Mouse (Mus musculus): ENCODE results near the gene Vmn1r78. TPM values are rescaled to one million over a fixed set of nuclear protein-coding genes. Genes with fewer than 3 reads are reported as not detected.
"Not testable (repeated sequence)": the region's sequence is repeated elsewhere in the genome, so short reads cannot be mapped to it uniquely, and the experiment has no call there.

The Vmn1r78 gene
- total RNA-seq (2022) = not detected

GRCm38 (mm10) chr7:12149957-12150356 is at the start of gene Vmn1r78:
Gene Vmn1r78 (plus strand): TSS chr7:12150257.
- no peak for DNase-seq (ENCODE audit: low spot score in 2 of 2)

DNA sequence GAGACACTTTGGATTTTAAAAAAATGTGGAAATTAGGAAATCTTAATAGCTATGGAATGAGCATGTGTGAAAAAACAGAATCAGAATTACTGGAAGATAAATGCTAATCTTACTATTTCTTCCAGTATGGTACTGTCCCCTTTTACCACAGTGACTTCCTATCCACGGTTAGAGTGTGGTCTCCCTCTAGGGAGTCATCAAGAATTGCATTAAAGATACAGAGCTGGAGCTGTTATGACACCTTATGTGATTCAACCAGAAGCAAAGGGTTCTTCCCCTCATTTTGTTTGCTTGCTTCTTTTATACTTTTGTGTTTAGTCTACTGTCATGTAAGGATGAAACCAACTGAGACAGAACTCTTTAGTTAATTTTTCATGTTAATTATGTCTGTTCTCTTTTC is 6.4 kb downstream of the Vmn1r78 start:
- not testable (repeated sequence) for DNase-seq (ENCODE audit: low spot score in 2 of 2)

- DNase-seq (ENCODE audit: low spot score in 2 of 2) = not testable (repeated sequence)
Observed at GRCm38 (mm10) chr7:12170979-12171378, 20.9 kb downstream of the Vmn1r78 start, which contains the start of gene Vmn1r79. Gene Vmn1r79 (plus strand): TSS chr7:12171279.

DNA sequence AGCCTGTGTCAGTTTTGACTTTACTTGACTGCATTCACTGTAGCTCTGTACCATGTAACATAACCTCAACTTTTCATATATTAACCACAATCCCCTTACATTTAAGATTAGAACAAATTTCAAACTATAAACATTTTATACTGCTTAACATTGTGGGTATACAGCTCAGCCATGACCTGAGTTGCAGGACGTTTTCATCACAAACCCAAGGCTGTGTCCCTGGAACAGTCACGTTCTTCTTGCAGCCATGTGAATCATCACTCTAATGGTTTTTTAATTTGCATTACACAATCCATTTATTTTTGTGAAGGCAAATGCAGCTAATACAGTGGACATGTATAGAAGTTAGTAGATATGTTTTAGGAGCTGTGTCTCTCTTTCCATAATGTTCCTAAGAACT is 22.9 kb downstream of the Vmn1r78 start:
- DNase-seq (ENCODE audit: low spot score in 2 of 2) = not testable (repeated sequence)

DNA sequence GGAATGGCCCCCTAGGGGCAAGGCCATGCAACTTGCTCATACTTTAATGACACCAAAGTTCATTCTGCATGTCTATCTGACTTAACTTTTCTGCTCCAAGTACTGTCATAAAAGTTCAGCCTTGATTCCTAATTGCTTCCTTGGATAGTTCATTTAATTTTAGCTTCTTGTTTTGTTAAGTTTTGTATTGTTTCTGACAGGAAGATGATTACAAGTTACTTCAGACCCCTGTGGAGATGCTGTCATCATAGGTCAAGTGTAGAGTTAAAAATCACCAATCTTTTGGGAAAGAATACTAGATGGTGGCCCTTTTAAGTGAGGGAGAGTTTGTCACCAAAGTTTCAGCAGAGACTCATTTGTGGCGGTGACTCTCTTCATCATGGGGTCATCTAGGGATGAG is 38.9 kb downstream of the Vmn1r78 start, which contains the start of gene Vmn1r80:
Gene Vmn1r80, plus strand, starts transcription at position 301 of the 400 bp plus-strand sequence.
- DNase-seq (ENCODE audit: low spot score in 2 of 2) = no peak

DNA sequence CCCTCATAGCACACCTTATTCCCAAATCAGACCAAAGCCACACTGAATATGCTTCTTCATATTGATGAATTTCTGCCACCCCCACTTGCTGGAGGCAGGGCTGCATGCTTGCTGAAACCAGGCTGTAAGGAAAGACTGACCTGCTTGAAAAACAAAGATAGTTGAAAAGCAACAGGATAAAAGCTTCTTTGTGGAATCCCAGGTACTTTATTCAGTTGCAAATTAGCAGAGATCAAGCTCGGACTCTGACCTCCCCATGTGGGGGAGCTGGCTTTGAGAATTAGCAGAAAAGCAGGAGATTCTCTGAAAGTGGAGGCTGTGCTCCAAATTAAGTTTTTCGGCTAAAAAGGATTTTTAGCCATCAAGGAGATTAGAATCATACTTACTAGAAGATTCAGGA is 54.1 kb downstream of the Vmn1r78 start:
- DNase-seq (ENCODE audit: low spot score in 2 of 2) = no peak

Other genes starting within 250 kb of the Vmn1r78 start
- not detected for gene Vmn1r76, start 212.0 kb upstream of the Vmn1r78 start, total RNA-seq (2022)
- not detected for gene Vmn1r77, start 113.5 kb upstream of the Vmn1r78 start, total RNA-seq (2022)
- not detected for gene Vmn1r79, start 21.0 kb downstream of the Vmn1r78 start, total RNA-seq (2022)
- not detected for gene Vmn1r80, start 39.0 kb downstream of the Vmn1r78 start, total RNA-seq (2022)
- under 1 TPM in 1 of 4 experiments, not detected in 3; 0.04 TPM for gene Vmn1r81, start 118.0 kb downstream of the Vmn1r78 start, total RNA-seq (2022)
- gene Vmn1r82, start 150.2 kb downstream of the Vmn1r78 start, total RNA-seq (2022) = not detected
- under 1 TPM in 1 of 4 experiments, not detected in 3; 0.10 TPM for gene Vmn1r83, start 179.2 kb downstream of the Vmn1r78 start, total RNA-seq (2022)
- gene Vmn1r84, start 219.0 kb downstream of the Vmn1r78 start, total RNA-seq (2022) = not detected

Data from layer of hippocampus, adult 8-10 months (tissue).